Mouse (Mus musculus) MEL (cell line): Measurements from ENCODE around the gene Usp45. TPM values are rescaled to one million over a fixed set of nuclear protein-coding genes. Genes with fewer than 3 reads are reported as not detected.

ENCODE experiments used
- DNase-seq: peaks from one replicate; pipeline ENCODE4 v3.0.0; 2011; ENCODE audit warnings: low read depth, low spot score
- H3K27ac ChIP-seq: 2 replicates; pipeline ENCODE4 v1.5.1; 2012; ENCODE audit warnings: low read depth, mild to moderate bottlenecking, control low read depth, low read length, moderate library complexity; ENCODE audit not compliant: control insufficient read depth
- H3K27me3 ChIP-seq, 2 experiments: fragments of 150-350 bp in 1 of 2; sonication (generic) in 1 of 2; 2 replicates each; pipeline ENCODE4 v1.6.1; 2012; ENCODE audit warnings: low read length in 2 of 2, mild to moderate bottlenecking in 2 of 2, improper control_type of control experiment in 1 of 2, moderate library complexity in 1 of 2; ENCODE audit not compliant: insufficient read depth in 2 of 2, control insufficient read depth in 1 of 2
- H3K36me3 ChIP-seq, 2 experiments: 2 replicates each; pipeline ENCODE4 v1.6.1; 2012 to 2014; ENCODE audit warnings: low read length in 2 of 2, improper control_type of control experiment in 1 of 2, inconsistent platforms in 1 of 2, mild to moderate bottlenecking in 1 of 2; ENCODE audit not compliant: insufficient read depth in 2 of 2, control insufficient read depth in 1 of 2
- H3K4me1 ChIP-seq, 2 experiments: fragments of 150-350 bp in 1 of 2; sonication (generic) in 1 of 2; 2 replicates each; pipeline ENCODE4 v1.6.1; 2012; ENCODE audit warnings: low read length in 2 of 2, improper control_type of control experiment in 1 of 2, mild to moderate bottlenecking in 1 of 2; ENCODE audit not compliant: insufficient read depth in 2 of 2, control insufficient read depth in 1 of 2
- H3K4me3 ChIP-seq, 2 experiments: fragments of 150-350 bp in 1 of 2; sonication (generic) in 1 of 2; 2 replicates each; pipeline ENCODE4 v1.5.1; 2012; ENCODE audit warnings: low read depth in 2 of 2, low read length in 2 of 2, mild to moderate bottlenecking in 2 of 2, moderate library complexity in 2 of 2, control low read depth in 1 of 2, improper control_type of control experiment in 1 of 2; ENCODE audit not compliant: control insufficient read depth in 1 of 2, insufficient read depth in 1 of 2
- H3K79me2 ChIP-seq: 2 replicates; pipeline ENCODE4 v1.6.1; 2012; ENCODE audit warnings: mild to moderate bottlenecking, low read length, moderate library complexity; ENCODE audit not compliant: control insufficient read depth, poor library complexity, insufficient read depth
- H3K9ac ChIP-seq: 2 replicates; pipeline ENCODE4 v1.6.1; 2012; ENCODE audit warnings: low read depth, mild to moderate bottlenecking, control low read depth, low read length, moderate library complexity; ENCODE audit not compliant: control insufficient read depth, poor library complexity, severe bottlenecking
- H3K9me3 ChIP-seq: fragments of 150-350 bp; sonication (generic); replicated peaks from 2 replicates; pipeline ENCODE4 v1.6.1; 2012; ENCODE audit warnings: mild to moderate bottlenecking, low read length, improper control_type of control experiment, moderate library complexity; ENCODE audit not compliant: insufficient read depth
- CTCF ChIP-seq, 3 experiments: IDR thresholded peaks in 2 of 3; conservative IDR thresholded peaks in 1 of 3; 2 replicates each; pipeline ENCODE4 v1.5.1; 2011 to 2012; ENCODE audit warnings: low read length in 3 of 3, low read depth in 2 of 3, mild to moderate bottlenecking in 2 of 3, improper control_type of control experiment in 1 of 3, inconsistent platforms in 1 of 3, mixed read lengths in 1 of 3, moderate library complexity in 1 of 3; ENCODE audit not compliant: control insufficient read depth in 1 of 3, insufficient read depth in 1 of 3, poor library complexity in 1 of 3, severe bottlenecking in 1 of 3
- ETS1 ChIP-seq: IDR thresholded peaks from 2 replicates; pipeline ENCODE4 v1.6.1; 2012; ENCODE audit warnings: low read depth, mild to moderate bottlenecking, inconsistent platforms, low read length, improper control_type of control experiment, moderate library complexity
- GABPA ChIP-seq: IDR thresholded peaks from 2 replicates; pipeline ENCODE4 v1.6.1; 2012; ENCODE audit warnings: low read depth, mild to moderate bottlenecking, inconsistent platforms, low read length, improper control_type of control experiment, moderate library complexity
- GATA1 ChIP-seq: IDR thresholded peaks from 2 replicates; pipeline ENCODE4 v1.6.1; 2011; ENCODE audit warnings: low read depth, low read length, improper control_type of control experiment
- HCFC1 ChIP-seq: IDR thresholded peaks from 2 replicates; pipeline ENCODE4 v1.6.1; 2012; ENCODE audit warnings: low read depth, mild to moderate bottlenecking, inconsistent platforms, low read length, improper control_type of control experiment, moderate library complexity
- KAT2A ChIP-seq: conservative IDR thresholded peaks from 2 replicates; pipeline ENCODE4 v1.6.1; 2012; ENCODE audit warnings: low read depth, low read length, improper control_type of control experiment, inconsistent platforms
- MAFK ChIP-seq: IDR thresholded peaks from 2 replicates; pipeline ENCODE4 v1.6.1; 2011; ENCODE audit warnings: low read depth, mild to moderate bottlenecking, low read length, improper control_type of control experiment, borderline replicate concordance
- MAX ChIP-seq: IDR thresholded peaks from 2 replicates; pipeline ENCODE4 v1.6.1; 2011; ENCODE audit warnings: low read length, improper control_type of control experiment
- MXI1 ChIP-seq: IDR thresholded peaks from 2 replicates; pipeline ENCODE4 v1.6.1; 2011; ENCODE audit warnings: mild to moderate bottlenecking, low read depth, low read length, improper control_type of control experiment
- MYB ChIP-seq: IDR thresholded peaks from 2 replicates; pipeline ENCODE4 v1.6.1; 2011; ENCODE audit warnings: mild to moderate bottlenecking, low read depth, low read length, improper control_type of control experiment
- NELFE ChIP-seq: IDR thresholded peaks from 2 replicates; pipeline ENCODE4 v1.6.1; 2011; ENCODE audit warnings: low read depth, low read length, improper control_type of control experiment
- NRF1 ChIP-seq: IDR thresholded peaks from 2 replicates; pipeline ENCODE4 v1.6.1; 2014; ENCODE audit warnings: low read depth, mild to moderate bottlenecking, inconsistent platforms, low read length, improper control_type of control experiment, moderate library complexity; ENCODE audit not compliant: poor library complexity, insufficient read depth, severe bottlenecking
- RAD21 ChIP-seq: IDR thresholded peaks from 2 replicates; pipeline ENCODE4 v1.6.1; 2011; ENCODE audit warnings: mild to moderate bottlenecking, low read depth, low read length, improper control_type of control experiment
- SIN3A ChIP-seq: IDR thresholded peaks from 2 replicates; pipeline ENCODE4 v1.6.1; 2012; ENCODE audit warnings: low read length, improper control_type of control experiment, inconsistent platforms
- TAL1 ChIP-seq: IDR thresholded peaks from 2 replicates; pipeline ENCODE4 v1.6.1; 2012; ENCODE audit warnings: mild to moderate bottlenecking, inconsistent platforms, low read length, moderate library complexity, mixed read lengths
- ZNF384 ChIP-seq: IDR thresholded peaks from 2 replicates; pipeline ENCODE4 v1.6.1; 2012; ENCODE audit warnings: low read depth, mild to moderate bottlenecking, inconsistent platforms, low read length, improper control_type of control experiment
- polyA plus RNA-seq, 2 experiments: library from polyadenylated mRNA; stranded (reverse) in 1 of 2; unstranded in 1 of 2; fragments of >175 nt in 1 of 2; fragments of >200 nt in 1 of 2; gene quantifications; 2 replicates each; pipeline versions ENCODE4 v1.2.1 to v1.2.4; 2012; ENCODE audit warnings: low replicate concordance in 2 of 2, low read depth in 1 of 2; ENCODE audit not compliant: insufficient read length in 2 of 2, insufficient read depth in 1 of 2, missing spikeins in 1 of 2
- total RNA-seq: library from RNA; depleted of rRNA; stranded (reverse); fragments of 300-350 nt; gene quantifications from 2 replicates; pipeline ENCODE4 v1.2.3, GENCODE M21; 2012; rRNA removed

Usp45 gene
- total and polyA plus RNA-seq, 3 experiments: 6.4 to 8.2 TPM; not detected in 1

GRCm38 (mm10) chr4:21885831-21886230 is 118.9 kb downstream of the Usp45 start:
- H3K4me1 ChIP-seq: no peaks in the 10 kb centered on the region
- H3K36me3 ChIP-seq: no peaks in the 10 kb centered on the region; a peak in 1 of 4 replicates
- no peaks in the 10 kb centered on the region for H3K9me3 ChIP-seq
- DNase-seq: no peak
- H3K4me3 ChIP-seq: no peak overlapping the region
- no peak overlapping the region for H3K9ac ChIP-seq
- H3K27ac ChIP-seq: no peak overlapping the region
- no peaks in the 10 kb centered on the region for H3K27me3 ChIP-seq
- TF ChIP-seq KAT2A (no peak), TAL1 (no peak), SIN3A (no peak), GABPA (no peak), MAFK (no peak), RAD21 (no peak), MYB (no peak), NELFE (no peak), HCFC1 (no peak), NRF1 (no peak), ETS1 (no peak), ZNF384 (no peak), GATA1 (no peak), CTCF (IDR thresholded peaks at IDR 0.05 in 2 of 3, conservative IDR thresholded peaks at IDR 0.05 in 1 of 3; ENCODE audit: control insufficient read depth in 1 of 3, insufficient read depth in 1 of 3, low read depth in 2 of 3, low read length in 3 of 3, poor library complexity in 1 of 3, severe bottlenecking in 1 of 3) (no peak), MXI1 (no peak), MAX (no peak)
- 0 out of 2 replicates have a peak, but pooled peaks cover 1% of the 10 kb centered on the region for H3K79me2 ChIP-seq

Other genes starting within 250 kb of the Usp45 start
- not detected in 2 replicates for gene Prdm13, start 81.2 kb upstream of the Usp45 start, total RNA-seq
- gene Prdm13, start 81.2 kb upstream of the Usp45 start, polyA plus RNA-seq: not detected
- gene Ccnc, start 39.5 kb upstream of the Usp45 start, total RNA-seq: 16.0 and 20.0 TPM in 2 replicates
- gene Ccnc, start 39.5 kb upstream of the Usp45 start, polyA plus RNA-seq: 100 to 1,000 TPM in 1 of 2 experiments, 10 to 100 TPM in 1; 14.7 to 196 TPM
- gene Tstd3, start 56 bp downstream of the Usp45 start, total RNA-seq: 11.7 and 13.7 TPM in 2 replicates
- 10 to 100 TPM in 1 of 2 experiments, not detected in 1; 18.5 TPM for gene Tstd3, start 56 bp downstream of the Usp45 start, polyA plus RNA-seq
- 31.7 and 33.6 TPM in 2 replicates for gene Pnisr, start 80.4 kb downstream of the Usp45 start, total RNA-seq
- 10 to 100 TPM in 1 of 2 experiments, not detected in 1; 99.0 TPM for gene Pnisr, start 80.4 kb downstream of the Usp45 start, polyA plus RNA-seq
- gene Coq3, start 112.5 kb downstream of the Usp45 start, total RNA-seq: 11.2 and 12.7 TPM in 2 replicates
- 10 to 100 TPM in 1 of 2 experiments, not detected in 1; 15.1 TPM for gene Coq3, start 112.5 kb downstream of the Usp45 start, polyA plus RNA-seq
- gene Faxc, start 164.2 kb downstream of the Usp45 start, total RNA-seq: not detected in 2 replicates
- not detected for gene Faxc, start 164.2 kb downstream of the Usp45 start, polyA plus RNA-seq